Mouse (Mus musculus) left cerebral cortex, postnatal 4 days (tissue): ENCODE data around the gene Tnfrsf18. TPM values are rescaled to one million over a fixed set of nuclear protein-coding genes. Genes with fewer than 3 reads are reported as not detected.

Experiments
- DNase-seq: peaks from one replicate; pipeline ENCODE4 v3.0.0-alpha.2; 2022
- intact Hi-C: fragments of 180-260 bp; cut with DNase I; formaldehyde crosslinking; loops from one replicate; pipeline ENCODE4 v1.15.1; 2025
- total RNA-seq, 2 experiments: library from RNA; stranded (reverse); gene quantifications; 2 replicates each; pipeline ENCODE4 v1.2.3; 2021

Gene Tnfrsf18
- total RNA-seq, 2 experiments from 2014 or later, result not detected

DNA sequence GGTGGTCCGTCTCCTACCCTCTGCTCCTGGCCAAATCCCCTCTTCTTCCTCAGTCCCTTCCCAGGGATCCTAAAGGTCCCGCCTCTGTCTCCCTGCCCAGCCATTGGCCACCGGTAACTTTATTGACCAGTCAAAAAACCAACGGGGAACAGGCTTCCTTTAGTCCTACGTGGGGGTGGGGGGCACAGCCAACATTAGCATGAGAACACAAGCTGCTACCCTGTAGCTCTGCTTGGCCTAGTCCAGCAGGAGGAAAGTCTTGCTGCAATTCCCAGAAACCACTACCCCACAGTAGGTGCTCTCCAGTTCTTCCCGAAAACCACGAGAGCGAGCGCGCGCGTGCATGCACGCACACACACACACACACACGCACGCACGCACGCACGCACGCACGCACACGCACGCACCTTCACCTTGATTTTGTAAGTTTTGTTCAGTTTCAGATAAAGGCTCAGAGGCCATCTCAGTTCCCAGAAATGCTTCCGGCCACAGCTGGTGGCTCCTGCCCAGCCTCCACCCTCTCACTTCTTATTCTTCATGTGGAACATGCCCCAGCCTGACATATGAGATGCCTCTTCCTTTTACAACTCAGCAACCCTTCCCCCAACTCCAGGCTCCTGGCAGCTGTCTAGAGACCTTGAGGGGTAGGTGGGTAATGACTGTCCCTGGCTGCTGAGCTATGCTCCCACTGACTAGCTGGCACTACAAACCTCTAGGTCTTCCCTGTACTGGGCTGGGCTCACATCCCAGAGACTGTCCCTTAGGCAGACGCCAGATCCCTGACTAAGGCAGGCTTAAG is 5.8 kb downstream of the Tnfrsf18 start:
- intact Hi-C loops, result no loop called here
- peak; percentile 87 for DNase-seq

DNA sequence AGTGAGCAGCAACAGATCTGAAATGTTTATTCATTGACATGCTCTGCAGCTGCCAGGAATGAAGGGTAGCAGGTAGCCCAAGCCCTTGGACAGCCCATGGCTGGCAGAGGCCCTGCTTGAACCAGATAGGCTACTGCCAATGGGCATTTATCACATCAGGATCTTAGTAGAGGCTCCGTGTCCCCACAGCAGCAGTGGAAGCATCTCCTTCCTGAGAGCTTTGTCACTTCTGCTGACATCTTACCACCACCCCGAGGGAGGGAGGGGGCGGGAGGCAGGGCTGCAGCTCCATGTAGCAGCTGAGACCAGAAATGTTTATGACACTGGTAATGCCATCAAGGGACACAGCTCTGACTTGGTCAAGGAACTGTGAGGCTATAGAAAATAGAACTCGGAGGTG is 6.9 kb downstream of the Tnfrsf18 start:
- DNase-seq, result no peak
- intact Hi-C loops, result no loop called here

DNA sequence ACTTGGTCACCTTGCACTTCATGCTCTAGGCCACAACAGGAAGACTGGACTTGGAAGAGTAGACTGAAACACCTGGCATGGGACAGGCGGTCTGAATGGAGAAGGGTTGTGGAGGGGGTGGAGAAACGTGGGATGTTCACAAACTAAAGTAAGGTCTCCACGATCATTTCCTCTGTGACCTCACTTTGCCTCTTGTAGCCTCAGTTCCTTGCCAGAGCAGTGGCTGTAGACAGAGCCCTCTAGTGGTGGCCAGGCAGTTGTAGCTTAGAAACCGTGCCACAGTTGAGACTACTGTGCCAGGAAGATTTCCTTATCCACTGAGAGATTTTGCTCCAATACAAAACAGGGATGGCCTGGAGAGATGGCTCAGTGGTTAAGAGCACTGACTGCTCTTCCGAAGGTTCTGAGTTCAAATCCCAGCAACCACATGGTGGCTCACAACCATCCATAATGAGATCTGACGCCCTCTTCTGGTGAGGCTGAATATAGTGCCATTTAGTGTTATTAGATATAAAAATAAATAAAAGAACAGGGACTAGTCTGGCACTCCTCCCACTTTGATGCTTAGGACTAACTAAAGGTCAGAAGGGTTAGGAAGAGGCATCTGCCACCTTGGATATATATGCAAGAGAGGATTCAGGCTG is 7.6 kb downstream of the Tnfrsf18 start:
- intact Hi-C loops, result no loop called here
- DNase-seq, result peak; percentile 31

DNA sequence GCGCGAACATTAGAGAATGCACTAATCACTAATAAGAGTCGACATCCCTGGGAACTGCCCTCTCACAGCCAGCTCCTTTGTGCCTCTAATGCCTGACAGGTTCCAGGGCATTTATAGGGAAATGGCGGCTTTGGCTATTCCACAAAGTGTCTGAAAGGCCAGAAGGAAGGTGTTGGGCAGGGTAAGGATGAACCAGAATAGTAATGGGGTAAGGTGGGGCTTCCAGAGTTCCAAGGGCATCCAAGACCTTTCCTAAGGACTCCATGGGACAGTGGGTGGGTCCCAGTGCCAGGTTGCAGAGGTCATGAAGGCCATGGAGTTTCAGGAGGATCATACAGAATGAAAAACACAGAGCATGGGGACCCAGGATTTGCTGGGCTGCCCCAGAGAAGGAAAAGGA is 8.3 kb downstream of the Tnfrsf18 start:
- intact Hi-C loops, result no loop called here
- DNase-seq, result no peak

DNA sequence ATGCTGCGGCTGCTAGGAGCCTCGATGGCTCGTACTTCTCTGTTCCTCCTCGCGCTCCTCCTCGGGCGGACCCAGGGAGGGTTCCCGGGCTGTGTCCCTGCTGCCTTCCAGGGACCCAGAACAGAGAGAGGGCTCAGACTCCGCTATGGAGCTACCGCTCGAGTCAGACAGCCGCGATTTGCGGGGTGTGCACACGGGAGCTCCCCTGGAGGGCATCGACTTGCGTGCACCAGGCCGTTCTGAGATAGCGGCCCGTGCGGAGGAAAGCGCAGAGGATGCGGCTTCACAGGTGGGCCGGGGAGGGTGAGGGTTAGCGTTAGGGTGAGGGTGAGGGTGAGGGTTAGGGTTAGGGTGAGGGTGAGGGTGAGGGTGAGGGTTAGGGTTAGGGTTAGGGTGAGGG is 8.9 kb downstream of the Tnfrsf18 start:
- intact Hi-C loops, result no loop called here

DNA sequence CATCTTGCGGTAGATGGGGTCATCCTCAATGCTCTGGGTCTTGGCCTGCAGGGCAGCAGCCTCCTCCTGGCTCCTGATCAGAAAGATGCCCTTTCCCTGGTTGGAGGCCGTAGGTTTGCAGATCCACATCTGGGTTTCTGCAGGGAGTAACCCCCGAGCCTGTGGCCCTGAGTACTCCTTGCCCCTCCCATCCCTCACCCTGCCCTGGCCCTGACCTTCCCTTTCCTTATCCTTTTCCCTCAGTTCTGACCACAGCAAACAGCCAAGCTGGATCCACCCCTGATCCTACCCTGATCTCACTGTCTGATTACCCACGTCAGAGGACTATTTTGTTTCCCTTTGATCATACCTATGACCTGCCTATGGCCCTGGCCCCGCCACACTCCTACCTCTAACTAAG is 18.8 kb downstream of the Tnfrsf18 start:
- no peak for DNase-seq
- intact Hi-C loops, result no loop called here

More for the DNA sequence above, 8.9 kb downstream of the Tnfrsf18 start:
- no peak for DNase-seq

DNA sequence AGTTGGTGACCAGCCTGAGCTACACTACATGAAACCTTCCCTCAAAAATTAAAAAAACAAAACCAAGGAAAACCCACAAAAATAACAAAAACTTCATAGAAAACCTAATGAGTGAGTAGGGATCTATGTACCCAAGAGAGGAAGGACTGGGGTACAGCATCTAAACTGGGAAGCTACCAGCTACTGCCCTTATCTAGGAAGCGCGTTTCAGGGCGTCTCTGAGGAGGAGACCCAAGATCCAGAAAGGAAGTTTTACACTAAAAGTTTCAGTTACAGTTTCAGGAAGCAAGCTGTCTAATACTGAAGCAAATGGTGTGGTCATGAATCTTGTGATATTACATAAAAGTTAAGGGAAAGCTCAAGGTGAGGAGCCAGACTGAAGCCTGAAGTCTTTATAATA is 23.8 kb downstream of the Tnfrsf18 start:
- DNase-seq, result no peak
- intact Hi-C loops, result no loop called here

DNA sequence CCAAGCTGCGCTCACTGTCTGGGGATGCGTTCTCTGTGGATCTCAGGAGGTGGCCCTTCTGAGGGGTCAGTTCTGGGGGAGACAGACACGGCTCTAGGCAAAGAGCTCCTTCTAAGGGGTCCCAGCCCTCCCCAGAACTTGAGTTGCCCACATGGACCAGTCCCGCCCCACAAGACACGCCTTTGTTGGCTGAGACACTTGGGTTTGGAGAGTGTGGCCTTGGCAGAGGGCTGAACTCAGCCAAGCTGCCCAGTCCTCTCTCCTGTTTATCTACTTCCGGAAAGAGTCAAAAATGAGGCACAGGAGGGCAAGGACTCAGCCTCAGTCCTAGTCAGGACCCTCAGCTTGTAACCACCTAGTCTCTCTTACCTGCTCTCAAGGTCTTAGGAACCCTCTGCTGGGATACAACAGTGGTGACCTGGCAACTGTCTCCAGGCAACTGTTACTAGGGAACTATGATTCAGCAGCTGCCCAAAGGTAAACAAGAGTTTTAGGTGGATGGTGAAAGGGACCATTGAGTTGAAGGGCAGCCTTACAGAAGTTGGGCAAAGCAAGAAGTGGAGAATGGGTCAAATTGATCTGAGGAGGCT is 24.5 kb downstream of the Tnfrsf18 start:
- intact Hi-C loops, result no loop called here
- DNase-seq, result no peak

DNA sequence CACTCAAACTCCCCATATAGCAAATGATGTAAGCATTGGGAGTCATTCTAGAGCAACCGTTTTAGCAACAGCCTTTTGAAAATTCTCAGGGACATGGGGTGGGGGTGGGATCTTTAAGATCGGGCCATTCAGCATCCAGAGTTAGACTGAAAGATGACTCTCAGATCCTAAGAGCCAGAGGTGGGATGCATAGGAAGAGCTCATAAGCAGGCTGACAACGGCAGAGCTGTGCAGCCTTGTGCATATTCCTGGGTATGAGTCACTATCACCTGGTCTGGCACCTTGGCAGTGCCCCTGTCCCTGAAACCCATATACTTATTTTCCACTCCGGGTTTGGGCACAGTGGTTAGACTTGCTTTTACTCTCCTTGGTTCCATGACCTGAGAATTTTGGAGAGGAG is 27.1 kb downstream of the Tnfrsf18 start:
- no peak for DNase-seq
- intact Hi-C loops, result no loop called here

DNA sequence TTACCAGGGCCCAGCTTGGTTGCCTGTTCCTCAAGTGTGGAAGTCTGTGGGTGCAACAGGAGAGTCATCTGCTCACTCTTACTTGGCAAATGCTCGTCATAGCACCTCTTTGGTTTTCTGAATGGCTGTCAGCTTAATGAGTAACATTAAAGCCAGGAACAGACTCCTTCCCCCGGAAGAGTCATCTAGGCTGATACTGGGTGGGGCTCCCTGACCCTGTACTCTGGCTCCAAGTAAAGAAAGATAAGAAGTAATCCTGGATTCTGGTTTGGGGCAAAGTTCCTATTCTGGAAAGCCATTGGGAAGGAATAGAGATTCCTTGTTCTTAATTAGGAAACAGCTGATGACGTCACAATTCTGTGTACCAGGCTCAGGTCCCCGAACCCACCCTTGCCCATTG is 28.2 kb downstream of the Tnfrsf18 start:
- intact Hi-C loops, result no loop called here
- no peak for DNase-seq

DNA sequence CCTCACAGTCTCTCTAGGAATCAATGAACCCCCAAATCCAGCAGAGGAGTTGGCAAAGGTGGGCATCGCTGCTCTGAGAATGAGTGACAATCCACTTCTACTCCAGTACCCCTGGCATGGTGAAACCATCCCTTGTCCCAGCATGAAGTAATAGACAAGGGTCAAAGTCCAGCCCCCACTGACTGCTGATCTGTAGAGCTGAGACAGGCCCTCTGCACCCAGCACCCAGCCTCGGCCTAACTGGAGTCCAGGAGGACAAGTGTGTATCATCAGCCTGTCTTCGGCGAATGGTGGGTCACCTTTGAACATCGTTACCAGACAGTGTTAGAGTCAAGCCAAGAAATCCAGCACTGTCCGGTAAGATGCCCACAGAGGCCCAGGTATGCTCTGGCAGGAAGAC is 28.6 kb downstream of the Tnfrsf18 start:
- DNase-seq, result no peak
- intact Hi-C loops, result no loop called here

DNA sequence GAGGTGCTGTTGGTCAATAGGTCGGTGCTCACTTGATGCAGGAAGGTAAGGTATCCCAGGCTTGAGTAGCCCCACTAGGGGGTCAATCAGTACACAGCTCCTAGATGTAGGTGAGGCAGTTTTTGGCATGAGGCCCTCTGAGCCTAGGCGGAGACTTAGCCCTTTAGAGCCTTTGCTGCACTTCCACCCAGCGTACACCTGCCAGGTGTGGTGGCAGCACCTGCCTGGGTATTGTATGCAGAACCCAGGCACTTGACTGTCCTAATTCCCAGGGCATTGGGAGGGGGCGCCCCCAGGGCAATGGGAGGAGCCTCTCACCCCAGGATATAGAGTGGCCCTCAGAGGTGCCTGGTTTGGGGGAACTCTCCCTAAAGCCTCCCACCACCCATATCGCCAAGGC is 29.2 kb downstream of the Tnfrsf18 start:
- DNase-seq, result no peak
- intact Hi-C loops, result no loop called here

DNA sequence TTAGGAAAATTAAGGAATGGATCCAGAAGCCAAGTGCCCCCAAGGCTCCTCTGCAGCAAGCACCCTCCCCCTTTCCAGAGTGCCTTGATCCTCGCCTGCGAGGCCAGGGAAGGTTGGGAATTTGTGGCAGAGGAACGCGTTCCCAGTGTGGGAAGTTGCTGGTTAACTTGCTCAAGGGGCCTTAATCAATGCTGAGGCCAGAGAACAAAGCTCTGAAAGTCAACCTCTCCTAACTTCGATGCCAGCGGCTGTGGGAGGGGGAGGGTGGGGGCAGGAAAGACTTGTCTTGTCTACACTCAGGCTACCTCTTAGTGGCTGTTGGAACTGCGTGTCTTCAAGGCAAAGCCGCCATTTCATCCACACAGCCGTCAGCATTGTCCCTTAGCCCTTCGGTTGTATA is 31.7 kb downstream of the Tnfrsf18 start:
- intact Hi-C loops, result no loop called here

DNA sequence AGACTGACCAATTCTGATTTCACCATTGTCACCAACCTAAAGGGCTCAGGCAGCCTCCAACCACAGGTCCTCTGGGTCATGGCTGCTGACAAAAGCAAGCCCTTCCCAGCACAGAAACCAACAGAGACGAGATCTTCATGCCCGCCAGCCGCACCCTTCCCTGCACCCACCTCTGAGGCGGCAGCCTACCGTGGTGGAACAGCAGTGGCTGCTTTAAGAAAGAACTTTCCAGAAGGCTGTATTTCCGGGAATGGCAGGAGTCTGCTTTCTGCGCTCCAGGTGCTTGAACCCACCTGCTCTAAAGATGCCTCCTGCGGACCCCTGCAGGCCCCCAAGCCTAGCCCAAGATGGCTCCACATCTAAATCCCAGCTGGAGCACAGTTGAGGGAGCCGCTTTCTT is 32.9 kb downstream of the Tnfrsf18 start:
- intact Hi-C loops, result no loop called here
- DNase-seq, result no peak

More for the DNA sequence above, 31.7 kb downstream of the Tnfrsf18 start:
- no peak for DNase-seq

DNA sequence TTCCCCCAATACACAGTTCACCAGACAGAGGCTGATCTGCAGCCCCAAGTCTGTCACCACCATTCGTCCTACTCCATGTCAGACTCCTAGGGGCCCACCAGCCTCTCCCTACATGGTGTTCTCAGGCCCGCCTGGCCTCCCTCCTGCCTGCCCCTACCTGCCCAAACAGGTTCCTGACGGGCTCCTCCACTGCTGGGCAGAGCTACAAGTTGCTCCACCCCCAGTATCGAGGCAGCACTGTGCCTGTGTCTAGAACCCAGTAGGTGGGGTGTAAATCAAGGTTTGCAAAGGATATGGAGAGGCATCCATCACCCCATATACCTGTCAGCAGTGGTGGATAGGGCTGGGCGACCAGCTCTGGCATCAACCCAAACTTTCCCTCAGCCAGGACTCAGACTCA is 33.3 kb downstream of the Tnfrsf18 start, which contains the start of gene Ttll10:
Gene Ttll10, minus strand, starts transcription at position 154 of the 400 bp plus-strand sequence.
- DNase-seq, result no peak
- intact Hi-C loops, result no loop called here

DNA sequence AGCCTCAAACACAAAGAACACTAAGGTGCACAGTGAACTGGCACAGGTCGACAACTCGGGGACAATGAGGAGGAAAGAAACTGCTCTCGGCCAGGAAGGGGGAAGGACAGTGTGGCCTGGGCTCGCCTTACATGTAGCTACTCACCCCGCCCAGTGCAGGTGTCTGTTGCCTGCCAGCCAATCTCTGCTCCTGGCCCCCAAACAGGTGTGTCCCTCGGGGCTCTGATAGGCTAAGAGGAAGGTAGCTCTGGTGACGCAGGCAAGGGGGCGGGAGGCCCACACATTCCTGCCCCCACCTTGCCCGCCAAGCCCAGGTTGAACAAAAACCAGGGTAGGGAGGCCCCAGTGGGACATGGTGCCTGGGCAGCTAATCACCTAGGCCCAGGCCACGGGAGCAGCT is 33.7 kb downstream of the Tnfrsf18 start:
- DNase-seq, result no peak

DNA sequence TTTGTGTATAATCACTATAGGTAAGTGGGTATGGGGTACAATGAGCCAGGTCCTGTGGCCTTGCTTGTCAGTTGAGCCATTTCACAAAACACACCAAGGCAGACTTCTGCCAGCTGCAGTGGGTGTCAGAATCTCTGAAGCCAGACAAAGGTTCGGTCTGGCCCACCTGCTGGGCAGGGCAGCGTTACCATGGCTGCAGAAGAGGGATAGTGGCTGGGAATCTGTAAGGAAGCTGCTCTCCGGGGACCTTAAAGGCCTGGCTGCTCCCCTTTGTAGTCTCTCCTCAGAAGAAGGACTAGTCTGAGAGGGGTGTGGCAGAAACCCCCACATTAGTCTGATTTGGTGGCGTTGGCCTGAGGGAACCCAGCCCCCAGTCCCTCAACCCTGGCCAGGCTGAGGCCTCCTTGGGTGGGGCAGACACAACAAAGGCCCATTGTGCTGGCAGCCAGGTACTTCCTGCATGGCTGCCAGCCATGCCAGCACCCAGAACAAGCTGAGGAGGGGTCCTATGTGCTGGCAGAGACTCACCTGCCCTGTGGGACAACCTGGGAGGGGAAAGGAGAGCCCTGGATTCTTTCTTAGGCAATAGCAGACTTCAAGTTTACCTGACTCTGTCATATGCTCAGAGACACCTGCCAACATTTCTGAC is 38.0 kb downstream of the Tnfrsf18 start:
- intact Hi-C loops, result no loop called here
- no peak for DNase-seq

More for the DNA sequence above, 33.7 kb downstream of the Tnfrsf18 start:
- intact Hi-C loops, result no loop called here

DNA sequence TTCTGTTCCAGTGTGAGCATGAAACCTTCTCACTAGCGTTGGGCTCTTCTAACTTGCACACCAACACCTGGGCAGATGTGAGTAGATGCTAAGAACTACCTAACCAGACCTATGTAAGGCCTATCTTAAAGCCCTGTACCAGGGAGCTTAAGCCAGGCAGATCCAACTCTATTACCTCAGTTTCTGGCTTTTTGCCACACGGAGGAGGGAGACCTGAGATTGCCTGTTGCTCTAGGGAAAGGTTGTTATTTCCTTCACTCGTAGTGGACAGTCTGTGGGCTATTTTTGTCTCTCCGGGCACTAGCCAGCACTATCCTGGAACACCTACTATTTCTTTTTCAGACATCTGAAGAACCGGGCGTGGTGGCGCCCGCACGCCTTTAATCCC is 38.5 kb downstream of the Tnfrsf18 start:
- intact Hi-C loops, result no loop called here
- no peak for DNase-seq

DNA sequence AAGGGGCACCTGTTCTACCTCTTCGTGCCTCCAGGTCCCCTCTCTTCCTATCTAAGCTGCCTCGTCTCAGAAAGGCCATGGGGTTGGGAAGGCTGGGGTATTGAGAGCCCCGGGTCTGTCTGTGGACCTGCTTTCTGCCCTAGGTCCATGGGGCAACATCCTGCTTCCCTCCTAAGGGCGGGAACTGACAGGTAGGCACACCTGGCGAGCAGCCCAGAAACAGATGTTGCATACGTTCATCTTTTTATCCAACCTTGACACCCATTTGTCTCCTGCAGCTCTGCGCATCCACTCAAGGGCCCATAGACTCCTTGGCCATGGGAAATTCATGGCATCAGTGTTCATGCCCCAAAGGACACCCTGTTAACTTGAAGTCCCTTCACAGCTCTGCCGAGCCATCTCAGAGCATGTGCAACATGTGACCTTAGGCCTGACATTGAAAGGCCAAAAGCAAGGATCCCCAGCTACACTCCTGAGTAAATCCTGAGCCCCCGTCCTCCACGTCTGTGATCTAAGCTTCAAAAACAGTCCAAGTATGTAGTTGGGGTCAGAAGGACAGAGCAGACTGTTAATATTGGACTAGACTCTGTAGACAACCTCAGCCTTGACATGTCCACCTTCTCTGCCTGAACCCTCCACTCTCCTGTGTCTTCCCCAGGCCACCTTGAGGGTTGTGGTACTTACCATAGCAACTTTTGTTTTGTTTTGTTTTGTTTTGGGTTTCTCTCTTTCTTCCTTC is 39.4 kb downstream of the Tnfrsf18 start:
- no peak for DNase-seq
- intact Hi-C loops, result no loop called here

DNA sequence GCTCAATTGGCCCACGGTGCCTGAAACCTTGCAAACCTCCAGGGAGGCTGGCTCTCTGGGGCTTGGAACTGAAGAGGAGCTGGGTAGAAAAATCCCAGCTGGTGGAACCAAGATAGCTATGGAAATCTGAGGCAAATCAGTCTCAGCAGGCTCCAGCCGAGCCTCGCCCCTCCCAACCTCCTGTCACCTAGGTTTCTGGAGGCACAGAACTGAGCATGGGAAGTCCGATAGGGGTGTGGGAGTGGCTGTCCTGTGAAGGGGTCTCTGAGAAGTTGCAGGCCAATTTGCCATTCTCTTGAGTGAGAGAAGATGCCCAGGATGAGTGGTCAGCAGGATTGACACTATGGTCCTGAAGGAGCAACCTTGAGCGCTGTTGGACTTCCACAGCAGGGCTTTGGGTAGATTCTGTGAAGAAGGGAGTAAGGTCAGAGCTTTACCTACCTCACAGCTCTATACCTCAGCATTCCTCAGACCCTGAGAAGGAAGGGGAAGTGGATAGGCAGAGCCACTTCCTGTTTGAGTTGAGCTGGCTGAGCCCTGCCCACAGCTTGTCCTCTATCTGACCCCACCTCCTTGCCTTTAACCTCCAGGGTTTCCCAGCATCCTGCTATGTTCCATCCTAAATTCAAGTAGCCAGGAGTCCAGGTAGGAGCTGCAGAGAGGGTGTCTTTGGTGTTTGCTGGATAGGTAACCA is 41.4 kb downstream of the Tnfrsf18 start:
- DNase-seq, result no peak
- intact Hi-C loops, result no loop called here
